Mouse (Mus musculus): Measurements from ENCODE around the gene Nxnl2. TPM values are rescaled to one million over a fixed set of nuclear protein-coding genes. Genes with fewer than 3 reads are reported as not detected.

The Nxnl2 gene
- total RNA-seq (2021), result under 1 TPM in 1 of 2 experiments, not detected in 1; 0.22 TPM

DNA sequence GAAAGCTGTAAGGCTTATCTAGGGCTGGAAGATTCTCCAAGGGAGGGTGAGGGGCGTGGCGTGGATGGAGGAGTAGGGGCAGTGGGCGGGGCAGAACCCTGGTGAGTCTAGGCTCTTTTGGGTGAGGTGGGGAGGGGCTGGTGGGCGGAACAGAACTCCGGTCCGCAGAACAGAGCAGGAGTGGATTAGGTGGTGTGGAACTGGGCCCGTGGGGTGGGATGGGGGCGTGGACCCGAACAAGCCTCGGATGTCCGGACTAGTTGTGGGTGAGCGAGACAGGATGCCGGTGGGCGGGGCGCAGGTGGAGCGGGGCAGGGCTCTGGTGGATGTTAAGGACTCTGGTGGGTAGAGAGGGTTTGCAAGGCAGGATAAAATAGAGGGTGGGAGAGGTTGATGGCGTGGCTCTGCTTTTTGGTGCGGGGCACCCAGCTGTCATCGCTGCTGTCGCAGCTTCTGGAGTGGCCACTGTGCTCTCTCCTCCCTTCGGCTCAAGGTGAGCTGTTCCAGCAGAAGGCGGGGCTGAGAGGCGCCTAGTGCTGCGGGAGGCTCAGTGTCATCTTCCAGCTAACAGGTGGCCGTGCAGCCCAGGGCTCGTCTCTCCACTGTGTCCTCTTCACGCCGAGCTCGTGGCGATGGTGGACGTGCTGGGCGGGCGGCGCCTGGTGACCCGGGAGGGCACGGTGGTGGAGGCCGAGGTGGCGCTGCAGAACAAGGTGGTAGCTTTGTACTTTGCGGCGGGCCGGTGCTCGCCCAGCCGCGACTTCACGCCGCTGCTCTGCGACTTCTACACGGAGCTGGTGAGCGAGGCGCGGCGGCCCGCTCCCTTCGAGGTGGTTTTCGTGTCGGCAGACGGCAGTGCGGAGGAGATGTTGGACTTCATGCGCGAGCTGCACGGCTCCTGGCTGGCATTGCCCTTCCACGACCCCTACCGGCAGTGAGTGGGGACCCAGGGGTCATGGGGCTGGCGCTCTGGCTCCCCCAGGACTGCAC, at the start of gene Nxnl2:
Gene Nxnl2, plus strand, starts transcription at position 332 of the 990 bp plus-strand sequence.
- DNase-seq (ENCODE audit: extremely low spot score in 1 of 2, low spot score in 1 of 2), result peak in 1 of 2 experiments; percentile 28

DNA sequence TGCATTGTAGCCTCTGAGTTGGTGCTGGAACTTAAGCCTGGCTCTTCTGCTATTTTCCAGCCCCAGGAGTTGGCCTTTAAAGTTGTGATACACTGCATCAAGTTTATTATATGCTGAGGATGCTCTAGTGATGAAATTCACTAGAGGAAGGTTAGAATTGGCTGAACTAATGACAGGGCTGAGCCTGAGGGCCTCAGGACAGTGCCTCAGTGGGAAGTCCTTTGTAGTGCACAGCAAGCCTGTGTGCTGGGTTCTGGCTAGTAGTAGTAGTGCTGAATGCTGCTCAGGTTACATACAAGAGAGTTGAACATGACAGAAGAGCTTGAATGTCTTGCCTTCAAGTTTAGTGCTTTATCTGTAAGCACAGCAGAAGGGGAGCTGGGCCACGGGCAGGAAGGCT, 48.9 kb upstream of the Nxnl2 start:
- DNase-seq (ENCODE audit: extremely low spot score in 1 of 2, low spot score in 1 of 2), result no peak

DNA sequence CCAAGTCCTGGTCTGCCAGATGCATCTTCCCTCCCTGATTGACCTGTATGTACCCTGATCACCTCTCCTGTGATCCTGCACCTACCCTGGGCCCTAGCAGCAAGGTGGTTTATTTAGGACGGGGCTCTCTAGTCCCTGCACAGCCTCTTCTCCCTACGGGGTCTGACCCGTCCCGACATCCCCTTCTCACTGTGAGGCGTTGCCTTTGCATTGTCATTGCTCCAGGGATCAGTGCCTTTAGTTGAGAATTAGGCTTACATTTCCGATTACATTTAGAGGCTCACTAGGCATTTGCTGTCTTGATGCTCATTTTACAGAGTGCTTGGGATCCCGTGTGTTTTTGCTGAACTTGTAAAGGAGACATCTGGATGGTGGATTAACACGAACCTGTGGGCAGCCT, 48.1 kb upstream of the Nxnl2 start:
- DNase-seq (ENCODE audit: extremely low spot score in 1 of 2, low spot score in 1 of 2), result no peak

DNA sequence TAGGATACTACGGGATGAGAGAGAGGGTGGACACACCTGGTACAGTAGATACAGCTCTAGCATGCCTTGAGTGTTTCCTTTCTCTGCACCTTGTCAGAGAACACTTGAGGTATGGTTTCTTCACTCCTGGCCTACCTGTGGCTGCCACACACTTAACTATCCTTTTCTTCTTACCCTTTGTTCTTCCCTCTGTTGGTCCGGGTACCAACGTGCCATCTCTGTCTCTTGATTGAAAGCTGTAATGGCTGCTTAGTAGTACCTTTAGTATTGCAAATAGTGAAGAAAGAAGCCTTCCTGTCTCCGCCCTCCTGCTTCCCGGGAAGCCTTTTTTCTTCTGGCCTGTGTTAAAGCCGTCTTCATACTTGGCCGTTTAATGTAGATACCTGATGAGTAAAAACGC, 45.5 kb upstream of the Nxnl2 start:
- DNase-seq (ENCODE audit: extremely low spot score in 1 of 2, low spot score in 1 of 2), result no peak

DNA sequence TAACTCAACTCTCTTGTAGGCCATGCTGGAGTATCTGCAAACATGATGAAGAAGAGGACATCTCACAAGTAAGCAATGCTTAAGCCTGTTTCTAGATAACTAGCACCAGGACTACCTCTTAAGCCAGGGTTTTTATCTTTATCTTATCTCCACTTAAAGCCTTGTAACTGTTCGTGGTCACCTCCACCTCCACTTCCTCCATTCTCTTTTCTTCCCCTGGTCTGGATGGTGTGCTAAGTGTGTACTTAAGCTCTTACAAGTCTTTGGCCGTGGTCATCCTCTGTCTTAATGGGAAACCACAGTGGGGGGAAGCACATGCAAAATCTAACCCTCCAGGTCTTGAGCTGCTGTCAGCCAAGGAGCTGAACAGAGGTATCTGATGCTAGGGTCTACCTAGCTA, 42.9 kb upstream of the Nxnl2 start:
- no peak for DNase-seq (ENCODE audit: extremely low spot score in 1 of 2, low spot score in 1 of 2)

DNA sequence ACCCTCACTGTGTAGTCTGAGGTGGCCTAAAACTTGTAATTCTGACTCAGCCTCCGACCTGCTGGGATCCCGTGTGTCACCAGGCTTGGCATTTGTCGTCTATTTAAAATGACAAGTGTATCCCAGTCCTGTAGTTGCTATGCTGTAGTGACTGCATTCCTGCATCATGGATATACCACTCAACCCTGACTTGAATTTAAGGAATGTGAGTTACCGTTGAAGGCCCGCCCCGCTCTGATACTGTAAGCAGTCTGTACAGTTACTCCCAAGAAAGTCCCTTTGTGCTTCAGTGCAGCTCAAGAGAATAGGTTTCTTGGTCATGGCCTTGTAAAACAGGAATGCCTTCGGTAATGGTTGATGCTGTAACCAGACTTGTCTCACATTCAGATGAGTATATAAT, 42.4 kb upstream of the Nxnl2 start:
- DNase-seq (ENCODE audit: extremely low spot score in 1 of 2, low spot score in 1 of 2), result no peak

DNA sequence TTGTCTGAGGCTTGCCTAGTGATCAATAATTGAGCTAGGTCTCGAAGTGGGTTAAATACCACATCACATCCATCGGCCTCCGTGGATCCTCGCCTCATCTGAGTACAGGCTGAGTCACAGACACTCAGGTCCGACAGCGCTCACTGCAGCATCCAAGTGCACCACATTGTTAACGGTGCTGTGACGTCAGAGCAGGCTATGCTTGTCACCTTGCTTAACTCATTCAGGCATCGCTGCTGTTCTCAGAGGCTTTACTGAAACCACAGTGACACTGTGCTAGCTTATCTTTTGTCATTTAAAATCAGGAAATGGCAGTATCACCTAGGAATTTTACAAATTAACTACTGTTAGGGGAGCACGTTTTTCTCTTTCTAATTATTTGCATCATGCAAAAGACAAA, 39.6 kb upstream of the Nxnl2 start:
- no peak for DNase-seq (ENCODE audit: extremely low spot score in 1 of 2, low spot score in 1 of 2)

DNA sequence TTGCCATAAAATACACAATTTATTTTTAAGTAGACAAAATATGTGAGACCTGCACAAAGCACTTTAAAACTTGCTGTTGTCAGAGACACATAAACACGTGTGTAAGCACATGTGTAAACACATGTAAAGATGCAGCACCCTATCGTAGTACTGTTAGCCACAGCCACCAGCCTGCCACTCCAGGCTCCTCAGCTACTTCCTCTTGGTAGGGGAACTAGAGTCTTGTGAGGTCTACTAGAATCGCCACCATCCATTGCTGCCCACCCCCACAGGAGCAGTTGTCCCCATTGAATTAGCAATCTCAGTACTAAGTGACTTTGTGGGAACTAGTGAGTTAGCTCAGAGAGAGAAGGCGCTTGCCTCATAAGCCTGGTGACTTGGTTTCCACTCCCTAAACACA, 34.5 kb upstream of the Nxnl2 start:
- no peak for DNase-seq (ENCODE audit: extremely low spot score in 1 of 2, low spot score in 1 of 2)

DNA sequence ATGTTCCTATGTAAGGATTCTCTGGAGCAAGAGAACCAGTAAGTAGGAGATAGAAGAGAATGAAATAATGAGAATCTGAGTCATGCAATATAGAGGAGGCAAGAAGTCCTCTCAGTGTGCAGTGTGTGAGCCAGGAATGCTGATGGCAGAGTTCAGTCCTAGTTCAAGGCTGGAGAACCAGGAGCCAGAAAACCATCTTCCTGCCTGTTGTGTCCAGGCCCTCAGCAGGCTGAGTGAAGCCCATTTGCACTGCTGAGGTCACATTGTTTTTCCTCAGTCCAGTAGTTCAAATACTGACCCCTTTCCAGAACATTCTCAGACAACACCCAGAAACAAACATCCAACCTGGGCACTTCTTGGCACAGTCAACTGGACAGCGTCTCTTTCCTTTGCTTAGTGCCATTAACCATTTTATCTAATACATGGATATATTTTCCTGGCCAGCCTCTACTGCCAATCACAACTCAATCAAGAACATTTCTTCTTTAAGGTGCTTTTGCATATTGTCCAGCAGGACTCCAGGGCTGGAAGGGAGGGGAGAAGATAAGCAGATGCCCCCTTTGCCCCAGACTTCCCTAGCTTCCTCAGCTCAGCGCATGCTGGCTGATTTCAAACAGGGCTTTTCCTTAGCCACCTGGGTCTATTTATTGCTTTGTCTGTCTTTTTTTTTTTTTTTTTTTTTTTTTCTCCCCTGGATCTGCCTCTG, 33.7 kb upstream of the Nxnl2 start:
- no peak for DNase-seq (ENCODE audit: extremely low spot score in 1 of 2, low spot score in 1 of 2)

DNA sequence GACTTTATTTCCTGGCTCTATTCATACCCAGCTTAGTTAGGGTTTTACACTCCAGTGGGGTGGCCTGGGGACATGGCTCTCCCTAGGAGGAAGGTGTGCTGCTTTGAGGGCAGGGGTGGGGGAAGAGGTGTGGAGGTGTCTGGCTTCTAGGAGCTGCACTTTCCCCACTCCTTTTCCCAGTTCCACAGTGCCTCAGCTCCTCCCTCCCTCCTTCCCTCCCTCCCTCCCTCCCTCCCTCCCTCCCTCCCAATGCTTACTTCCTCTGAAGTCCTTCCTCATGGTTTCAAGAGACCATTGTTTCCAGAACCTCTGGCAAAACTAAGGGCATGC, 33.2 kb upstream of the Nxnl2 start:
- DNase-seq (ENCODE audit: extremely low spot score in 1 of 2, low spot score in 1 of 2), result no peak

DNA sequence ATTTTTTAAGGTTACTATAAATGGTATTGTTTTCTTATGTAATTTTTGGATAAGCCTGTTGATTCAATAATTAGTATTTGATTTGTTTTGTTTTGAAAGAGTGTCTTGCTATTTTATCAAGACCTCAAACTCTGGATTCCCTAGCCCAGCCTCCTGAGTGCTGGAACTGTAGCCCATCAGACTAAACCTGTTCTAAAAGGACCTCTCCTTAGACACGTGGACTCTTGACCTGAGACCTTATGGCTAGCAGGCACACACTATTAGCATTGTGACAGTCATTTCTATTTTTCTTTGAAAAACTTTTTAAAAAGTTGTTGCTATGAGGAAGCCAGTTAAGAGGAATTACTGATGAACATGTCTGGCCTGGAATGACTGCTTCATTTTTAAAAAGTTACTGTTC, 23.7 kb upstream of the Nxnl2 start:
- no peak for DNase-seq (ENCODE audit: extremely low spot score in 1 of 2, low spot score in 1 of 2)

DNA sequence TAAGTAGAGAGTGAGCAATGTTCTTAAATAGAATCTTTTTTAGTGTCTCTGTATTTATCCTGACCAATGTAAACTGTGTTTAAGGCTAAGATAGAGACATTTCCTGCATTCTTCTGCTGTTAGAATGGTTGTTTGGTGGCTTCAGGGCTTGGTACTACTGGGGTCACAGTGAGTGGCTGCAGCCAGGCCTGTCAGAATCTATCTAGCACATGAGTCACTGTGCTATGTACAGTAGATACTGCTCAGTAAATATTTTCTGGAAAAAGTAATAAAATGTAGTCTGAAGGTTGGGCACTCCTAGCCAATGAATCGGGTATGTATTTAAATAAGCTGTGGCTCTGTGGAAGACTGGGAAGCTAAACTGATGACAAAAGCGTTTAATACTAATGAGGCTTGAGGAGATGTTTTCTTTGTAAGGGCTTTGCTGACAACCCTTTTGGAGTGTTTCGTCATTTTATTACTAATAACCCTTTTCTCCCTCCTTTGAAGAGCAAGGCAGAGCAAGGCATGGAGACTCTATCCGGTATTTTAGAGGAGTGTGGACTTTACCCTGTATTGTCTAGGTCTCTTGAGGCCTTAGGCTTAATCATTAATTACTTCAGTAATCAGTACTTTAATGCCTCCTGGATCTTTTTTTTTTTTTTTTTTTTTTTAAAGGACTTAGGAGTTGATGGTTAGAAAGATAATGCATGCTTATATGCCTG, 17.7 kb upstream of the Nxnl2 start:
- DNase-seq (ENCODE audit: extremely low spot score in 1 of 2, low spot score in 1 of 2), result no peak

DNA sequence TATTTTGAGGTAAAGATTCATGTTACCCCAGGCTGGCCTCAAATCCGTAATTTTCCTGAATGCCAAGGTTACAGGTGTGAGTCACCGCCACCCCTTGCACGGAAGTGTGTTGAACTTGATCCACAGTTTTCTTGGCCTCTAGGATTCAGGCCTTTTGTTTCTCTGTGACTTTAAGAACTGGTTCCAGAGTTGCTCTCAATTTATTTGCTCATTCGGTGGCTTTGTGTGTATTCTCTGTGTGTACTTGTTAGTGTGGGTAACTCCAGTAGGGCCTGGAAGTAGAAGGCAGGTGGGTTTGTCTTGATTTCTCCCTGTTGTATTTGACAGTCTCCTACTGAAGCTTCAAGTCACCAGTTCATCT, 17.2 kb upstream of the Nxnl2 start:
- DNase-seq (ENCODE audit: extremely low spot score in 1 of 2, low spot score in 1 of 2), result no peak

DNA sequence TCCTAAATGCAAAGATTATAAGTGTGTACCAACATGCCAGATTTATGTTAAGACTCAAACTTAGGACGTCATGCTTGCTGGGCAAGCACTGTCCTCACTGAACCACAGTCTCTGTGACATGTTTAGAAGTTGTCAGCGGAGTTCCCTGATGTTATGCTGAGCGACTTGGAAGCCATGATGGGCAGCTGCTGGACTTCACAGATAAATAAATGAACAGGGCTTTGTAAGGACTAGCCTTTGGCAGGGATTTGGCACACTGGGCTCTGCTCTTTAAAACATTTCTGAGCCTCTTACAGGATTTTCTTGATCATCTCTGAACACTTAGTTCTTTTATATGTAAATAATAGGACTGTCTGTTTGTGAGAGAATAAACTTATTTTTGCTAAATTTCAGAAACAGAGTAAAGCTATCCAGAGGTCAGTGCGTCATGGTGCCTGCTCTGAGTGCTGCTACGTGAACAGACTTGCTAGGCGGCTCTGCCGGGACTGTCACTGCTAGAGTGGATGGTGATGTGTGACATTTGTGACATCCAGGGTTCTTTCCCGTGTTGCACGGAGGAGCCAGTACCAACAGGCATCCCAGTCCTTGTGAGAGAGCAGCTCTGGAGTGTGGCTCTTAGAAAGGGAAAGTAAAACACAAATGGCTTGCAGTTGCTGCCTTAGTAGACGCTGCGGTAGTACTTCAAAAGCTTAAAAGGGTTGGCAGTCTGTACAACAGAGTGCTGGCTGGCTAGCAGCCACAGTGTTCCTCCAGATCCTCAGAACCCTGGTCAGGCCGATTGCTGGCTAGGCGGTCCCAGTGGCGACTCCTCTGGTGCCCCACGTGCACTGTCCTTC, 15.4 kb upstream of the Nxnl2 start:
- DNase-seq (ENCODE audit: extremely low spot score in 1 of 2, low spot score in 1 of 2), result no peak

DNA sequence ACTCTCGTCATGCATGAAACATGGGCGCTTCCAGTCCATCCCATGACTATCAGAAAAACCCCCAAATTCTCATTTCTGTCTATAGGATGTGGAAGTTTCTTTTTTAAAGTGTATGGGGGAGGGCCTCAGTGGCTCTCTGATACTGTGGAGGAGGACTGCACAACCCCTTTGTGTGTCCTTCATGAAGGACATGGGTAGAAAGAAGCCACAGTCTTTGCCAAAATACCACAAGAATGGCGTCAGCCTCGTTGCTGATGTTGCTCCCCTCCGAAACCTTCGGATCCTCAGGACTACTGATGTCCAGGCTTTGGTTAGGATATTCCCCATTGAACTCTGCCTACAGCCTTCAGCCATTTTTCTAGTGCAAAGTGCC, 14.8 kb upstream of the Nxnl2 start:
- DNase-seq (ENCODE audit: extremely low spot score in 1 of 2, low spot score in 1 of 2), result no peak

DNA sequence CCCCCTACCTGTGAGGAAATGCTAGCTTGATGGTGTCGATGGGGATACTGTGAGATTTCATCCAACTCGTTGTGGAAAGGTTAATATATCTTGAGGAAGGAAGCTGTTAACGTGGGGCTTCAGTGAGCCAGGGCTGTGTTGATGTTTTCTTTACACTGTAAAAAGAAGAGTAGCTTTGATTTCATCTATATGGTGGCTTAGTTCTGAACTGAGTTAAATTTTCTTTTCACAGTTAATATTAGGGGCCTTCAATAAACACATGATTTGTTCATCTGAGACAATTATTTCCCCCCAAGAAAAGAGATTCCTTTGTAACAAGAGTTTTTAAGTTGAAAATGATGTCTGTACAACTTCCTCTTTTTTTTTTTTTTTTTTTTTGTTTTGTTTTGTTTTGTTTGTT, 13.5 kb upstream of the Nxnl2 start:
- DNase-seq (ENCODE audit: extremely low spot score in 1 of 2, low spot score in 1 of 2), result no peak

DNA sequence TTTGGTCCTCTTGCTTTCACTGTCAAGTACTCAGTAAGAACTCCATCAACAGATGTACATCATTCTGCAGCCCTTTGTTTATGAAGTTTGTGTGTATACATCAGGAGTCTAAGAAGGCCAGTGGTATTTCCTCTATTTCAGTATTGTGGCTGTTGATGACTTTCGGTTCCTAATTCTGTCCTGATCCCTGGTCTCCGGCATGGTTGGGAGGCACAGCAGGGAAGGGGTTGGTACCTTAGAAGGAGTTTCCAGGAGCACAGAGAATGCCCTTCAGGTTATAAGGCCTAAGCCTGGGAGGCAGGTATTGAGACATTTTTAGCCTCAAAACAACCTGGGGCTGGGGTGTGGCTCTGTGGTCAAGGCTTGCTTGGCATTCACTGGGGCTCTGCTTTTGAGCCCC, 9.2 kb upstream of the Nxnl2 start:
- DNase-seq (ENCODE audit: extremely low spot score in 1 of 2, low spot score in 1 of 2), result no peak

DNA sequence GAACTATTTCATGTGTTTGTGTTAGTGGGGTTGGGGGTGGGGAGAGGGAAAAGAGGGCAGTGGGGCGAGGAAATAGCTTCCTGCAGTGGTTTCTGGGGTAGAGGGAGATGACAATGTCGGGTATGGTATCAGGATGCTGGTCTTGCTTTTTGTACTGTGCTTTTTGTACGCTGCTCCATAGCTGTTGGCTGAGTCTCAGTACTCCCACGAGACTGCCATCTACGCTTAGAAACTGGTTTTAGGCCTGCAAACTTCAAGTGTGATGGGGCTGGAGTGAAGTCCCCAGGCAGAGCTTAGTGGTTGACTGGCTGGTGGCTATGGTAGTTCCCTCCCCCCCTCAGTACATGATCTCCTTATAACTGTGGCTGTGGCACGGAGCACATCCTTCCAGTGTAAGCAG, 8.6 kb upstream of the Nxnl2 start:
- no peak for DNase-seq (ENCODE audit: extremely low spot score in 1 of 2, low spot score in 1 of 2)

DNA sequence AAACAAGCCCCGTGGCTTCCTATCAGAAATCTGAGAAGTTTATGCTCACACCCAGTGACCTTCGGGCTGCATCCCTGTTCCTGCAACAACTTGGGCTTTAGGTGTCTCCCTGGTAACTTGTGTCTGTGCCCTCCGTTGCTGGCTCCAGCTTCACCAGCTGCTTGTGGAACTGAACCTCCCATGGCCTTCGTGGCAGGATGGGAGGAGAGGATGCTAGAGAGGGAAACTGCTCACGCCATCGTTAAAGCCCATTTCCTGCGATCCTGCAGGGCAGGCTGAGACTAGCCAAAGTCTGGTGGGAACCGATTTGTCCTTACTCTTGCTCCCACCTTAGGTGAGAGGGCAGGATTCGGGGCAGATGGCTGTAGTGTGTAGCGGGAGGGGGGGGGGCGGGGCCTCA, 4.1 kb upstream of the Nxnl2 start:
- DNase-seq (ENCODE audit: extremely low spot score in 1 of 2, low spot score in 1 of 2), result no peak

DNA sequence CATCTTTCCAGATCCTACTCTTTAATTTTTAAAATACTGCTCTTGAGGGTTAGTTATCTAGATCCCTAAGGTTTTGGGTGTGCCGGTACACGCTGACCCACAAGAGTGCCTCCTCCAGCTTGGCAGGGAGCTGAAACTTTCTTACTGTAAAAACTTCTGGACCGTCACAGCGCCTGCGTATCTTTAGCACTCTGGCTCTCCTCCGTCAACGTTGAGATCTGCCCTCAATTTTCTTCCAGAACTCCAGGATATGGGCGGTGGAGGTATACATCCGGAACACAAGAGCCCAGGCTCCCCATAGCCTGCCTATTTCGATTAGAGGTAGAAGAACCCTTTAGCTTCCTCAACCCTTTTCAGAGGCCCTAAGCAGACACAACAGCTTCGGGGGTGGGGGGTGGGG, 607 bp upstream of the Nxnl2 start:
- DNase-seq (ENCODE audit: extremely low spot score in 1 of 2, low spot score in 1 of 2), result no peak

DNA sequence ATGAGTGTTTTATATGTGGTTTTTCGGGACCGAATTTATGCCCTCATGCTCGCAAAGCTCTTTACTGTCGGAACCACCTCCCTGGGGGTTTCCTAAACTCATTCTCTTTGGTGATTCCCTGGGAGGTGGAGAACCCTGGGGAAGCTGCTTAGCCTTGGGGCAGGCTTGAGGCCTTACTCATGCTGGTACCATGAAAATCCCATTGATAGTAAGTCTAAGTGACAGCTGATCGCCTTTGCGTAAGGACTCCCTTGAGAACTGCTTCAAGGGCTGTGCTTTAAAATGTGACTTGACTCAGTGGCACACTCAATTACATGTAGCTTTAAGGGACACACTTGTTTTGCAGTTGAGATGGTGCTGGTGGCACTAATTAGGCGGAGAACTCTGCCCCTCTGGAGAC, 1.8 kb downstream of the Nxnl2 start:
- DNase-seq (ENCODE audit: extremely low spot score in 1 of 2, low spot score in 1 of 2), result no peak

Measured in layer of hippocampus, postnatal 25 days (tissue).